Mouse (Mus musculus) lung, postnatal 4 days (tissue): ENCODE data around the gene Papolb.

Experiments used
- DNase-seq, 2 experiments: peaks; one replicate each; pipeline ENCODE4 v3.0.0; 2021

Papolb gene

DNA sequence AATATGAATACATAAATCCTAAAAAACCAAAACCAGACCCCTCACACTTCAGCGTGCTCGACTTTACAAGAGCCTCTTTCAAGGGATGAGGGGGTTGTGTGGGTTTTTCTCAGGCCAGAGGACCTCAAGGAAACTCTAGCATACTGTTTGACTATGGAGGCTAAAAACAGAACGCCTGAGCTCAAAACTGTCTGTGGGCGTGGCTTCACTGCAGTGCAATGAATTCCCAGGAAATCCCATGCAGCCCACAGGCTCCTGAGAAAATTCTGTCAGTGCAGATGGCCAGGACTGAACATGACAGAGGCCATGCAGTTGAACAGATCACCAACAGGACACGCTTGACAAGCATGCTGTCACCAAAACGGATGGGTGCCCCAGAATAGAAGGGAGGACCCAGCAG is 10.9 kb downstream of the Papolb start:
- DNase-seq: no peak

GRCm38 (mm10) chr5:142512112-142512511 is 17.8 kb downstream of the Papolb start:
- no peak for DNase-seq

- DNase-seq: no peak
Measured at GRCm38 (mm10) chr5:142510061-142510414, 19.8 kb downstream of the Papolb start.

GRCm38 (mm10) chr5:142509141-142510060 is 20.5 kb downstream of the Papolb start:
- DNase-seq: peak in 1 of 2 experiments; percentile 50

GRCm38 (mm10) chr5:142505695-142506423 is 24.0 kb downstream of the Papolb start:
- DNase-seq: peak in 1 of 2 experiments; percentile 40

GRCm38 (mm10) chr5:142504175-142504574 is 25.7 kb downstream of the Papolb start:
- DNase-seq: no peak

- peak; percentile 82 to 86 for DNase-seq
Measured at GRCm38 (mm10) chr5:142502414-142502813, 27.5 kb downstream of the Papolb start.

DNA sequence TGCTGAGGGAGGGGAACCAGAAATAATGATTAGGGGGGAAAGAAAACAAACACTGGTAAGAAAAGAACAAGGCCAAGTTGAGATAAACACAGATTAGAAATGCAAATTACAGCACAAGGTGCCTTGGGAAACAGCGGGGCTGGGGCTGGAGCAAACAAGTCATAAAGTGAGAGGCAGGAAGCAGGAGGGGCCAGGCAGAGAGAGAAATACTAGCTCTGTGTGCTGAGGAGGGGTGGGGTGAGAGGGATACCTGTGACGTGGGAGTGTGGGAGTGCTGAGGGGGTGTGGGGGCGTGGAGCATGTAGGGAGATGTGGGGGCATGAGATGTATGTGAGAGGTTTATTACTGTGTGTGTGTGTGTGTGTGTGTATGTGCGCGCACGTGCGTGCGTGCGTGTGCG is 29.0 kb downstream of the Papolb start:
- no peak for DNase-seq

- DNase-seq: peak; percentile 42 to 56
Measured at GRCm38 (mm10) chr5:142498964-142499363, 30.9 kb downstream of the Papolb start.

GRCm38 (mm10) chr5:142495321-142496096 is 34.4 kb downstream of the Papolb start:
- no peak for DNase-seq

- DNase-seq: peak in 1 of 2 experiments; percentile 12
Measured at GRCm38 (mm10) chr5:142493307-142493706, 36.6 kb downstream of the Papolb start.

DNA sequence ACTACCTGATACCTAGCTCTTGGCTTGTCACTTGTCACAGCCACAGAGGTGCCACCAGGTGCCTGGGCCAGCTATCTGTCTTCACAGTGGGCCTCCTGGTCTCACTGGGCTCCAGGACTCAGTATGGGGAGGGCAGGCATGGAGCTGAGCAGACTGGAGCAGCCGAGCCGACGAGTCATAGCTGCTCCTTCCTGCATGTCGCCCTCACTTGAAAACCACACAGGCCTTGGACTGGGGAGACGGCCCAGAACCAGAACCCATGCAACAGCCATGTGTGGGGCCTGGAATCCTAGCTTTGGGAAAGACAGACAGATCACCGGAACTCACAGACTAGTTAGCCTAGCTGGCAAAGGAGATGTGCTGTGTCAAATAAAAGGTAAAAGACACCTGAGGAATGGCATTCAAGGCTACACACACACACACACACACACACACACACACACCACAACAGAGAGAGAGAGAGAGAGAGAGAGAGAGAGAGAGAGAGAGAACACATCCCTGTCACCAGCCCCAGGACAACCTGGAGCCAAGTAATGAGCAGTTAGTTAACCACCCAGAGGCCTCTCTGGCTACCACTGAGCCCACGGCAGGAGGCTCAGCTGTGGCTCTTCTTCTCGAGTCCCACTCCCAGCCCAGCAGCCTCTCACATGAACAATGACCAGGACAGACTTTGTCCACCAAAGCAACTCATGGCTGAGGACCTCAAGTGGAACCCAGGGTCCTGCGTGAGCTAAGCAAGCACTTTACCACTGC is 39.7 kb downstream of the Papolb start:
- DNase-seq: no peak

GRCm38 (mm10) chr5:142486654-142487053 is 43.2 kb downstream of the Papolb start:
- no peak for DNase-seq

DNA sequence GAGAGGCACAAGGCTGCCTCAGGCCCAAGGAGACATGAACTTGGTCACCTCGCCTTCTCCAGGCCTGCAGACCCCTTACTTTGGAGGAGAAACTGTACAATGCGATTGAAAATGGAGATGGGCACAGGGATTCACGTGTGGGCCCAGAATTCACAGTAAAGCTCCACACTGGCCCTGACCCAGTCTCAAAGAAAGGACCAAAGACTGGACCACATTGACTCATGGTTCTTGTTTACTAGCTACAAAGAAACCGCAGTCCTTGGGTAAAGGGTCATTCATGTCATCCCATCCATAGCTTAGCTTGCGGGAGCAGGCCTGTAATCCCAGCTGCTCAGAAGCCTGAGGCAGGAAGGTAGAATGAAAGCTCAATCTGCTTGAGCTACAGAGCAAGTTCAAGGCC is 46.3 kb downstream of the Papolb start:
- no peak for DNase-seq

GRCm38 (mm10) chr5:142482512-142482911 is 47.4 kb downstream of the Papolb start:
- DNase-seq: no peak

DNA sequence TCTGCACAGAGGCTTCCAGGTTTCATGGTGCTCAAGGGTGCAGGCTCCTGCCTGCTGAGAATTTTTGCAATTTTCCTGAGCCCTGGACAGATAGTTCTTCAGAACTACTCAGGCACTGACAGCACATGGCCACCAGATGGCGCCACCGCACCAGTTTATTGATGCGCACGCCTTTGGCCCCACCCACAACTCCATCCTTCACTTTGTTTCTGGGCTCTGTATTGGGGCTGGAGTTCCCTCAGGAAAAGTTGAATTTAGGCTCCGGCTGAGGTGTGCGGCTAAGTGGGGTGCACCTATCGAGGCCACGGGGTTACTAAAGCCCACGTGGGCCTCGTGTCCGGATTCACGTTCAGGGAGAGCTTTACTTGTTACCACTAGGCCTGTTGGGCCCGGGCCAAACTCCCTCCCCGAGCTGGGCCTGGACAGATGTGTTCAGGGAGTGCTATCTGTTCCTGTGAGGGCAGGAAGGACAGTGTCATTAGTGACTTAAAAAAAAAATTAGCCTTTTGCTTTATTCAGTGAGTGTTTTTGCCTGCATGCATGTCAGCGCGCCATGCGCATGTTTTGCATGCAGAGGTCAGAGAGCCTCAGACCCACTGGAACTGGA is 50.9 kb downstream of the Papolb start:
- peak; percentile 80 to 86 for DNase-seq

- DNase-seq: no peak
Measured at GRCm38 (mm10) chr5:142477866-142478615, 51.8 kb downstream of the Papolb start.

- no peak for DNase-seq
Measured at GRCm38 (mm10) chr5:142477346-142477745, 52.5 kb downstream of the Papolb start.
